Mouse (Mus musculus): ENCODE measurements around the gene Mapk13. TPM values are rescaled to one million over a fixed set of nuclear protein-coding genes. Genes with fewer than 3 reads are reported as not detected.

Mapk13 gene
- polyA plus RNA-seq, 1 experiment, result not detected

GRCm38 (mm10) chr17:28797031-28797430, 27.9 kb downstream of the Mapk13 start:
- TF ChIP-seq CTCF (IDR thresholded peaks at IDR 0.05; ENCODE audit: low read depth, low read length), result no peak
- no peak for TF ChIP-seq POLR2A (IDR thresholded peaks at IDR 0.05; ENCODE audit: borderline replicate concordance, low read depth, low read length)

GRCm38 (mm10) chr17:28799291-28800160, 30.4 kb downstream of the Mapk13 start:
- Histone ChIP-seq H3K27ac (ENCODE audit: insufficient read depth, low read depth, low read length) (no peak overlapping the region), H3K4me1 (ENCODE audit: control insufficient read depth, insufficient read depth, low read length) (peaks cover 9% of the 10 kb centered on the region; the same call in 1 of the 2 replicates), H3K4me3 (ENCODE audit: insufficient read depth, low read length) (no peak overlapping the region)
- no peak for TF ChIP-seq CTCF (IDR thresholded peaks at IDR 0.05; ENCODE audit: low read depth, low read length)
- no peak for TF ChIP-seq POLR2A (IDR thresholded peaks at IDR 0.05; ENCODE audit: borderline replicate concordance, low read depth, low read length)

More at GRCm38 (mm10) chr17:28797031-28797430, 27.9 kb downstream of the Mapk13 start:
- Histone ChIP-seq H3K4me3 (ENCODE audit: insufficient read depth, low read length) (no peak overlapping the region), H3K27ac (ENCODE audit: insufficient read depth, low read depth, low read length) (no peak overlapping the region), H3K4me1 (ENCODE audit: control insufficient read depth, insufficient read depth, low read length) (0 out of 2 replicates have a peak, but pooled peaks cover 6% of the 10 kb centered on the region)

GRCm38 (mm10) chr17:28800281-28800670, 31.2 kb downstream of the Mapk13 start:
- H3K27ac ChIP-seq (ENCODE audit: insufficient read depth, low read depth, low read length), result no peak overlapping the region
- no peak for TF ChIP-seq POLR2A (IDR thresholded peaks at IDR 0.05; ENCODE audit: borderline replicate concordance, low read depth, low read length)
- no peak for TF ChIP-seq CTCF (IDR thresholded peaks at IDR 0.05; ENCODE audit: low read depth, low read length)
- peaks cover 9% of the 10 kb centered on the region; the same call in 1 of the 2 replicates for H3K4me1 ChIP-seq (ENCODE audit: control insufficient read depth, insufficient read depth, low read length)
- peak overlapping the region; percentile 59 for H3K4me3 ChIP-seq (ENCODE audit: insufficient read depth, low read length)

GRCm38 (mm10) chr17:28800671-28801412, 31.7 kb downstream of the Mapk13 start, which contains the start of gene Brpf3:
Gene Brpf3, plus strand, starts transcription at chr17:28801090.
- peak within 1 kb of the TSS; percentile 36; the same call in 1 of the 2 replicates for H3K27ac ChIP-seq (ENCODE audit: insufficient read depth, low read depth, low read length)
- peak within 1 kb of the TSS; percentile 80 for H3K4me3 ChIP-seq (ENCODE audit: insufficient read depth, low read length)
- TF ChIP-seq POLR2A (IDR thresholded peaks at IDR 0.05; ENCODE audit: borderline replicate concordance, low read depth, low read length) (no peak), CTCF (IDR thresholded peaks at IDR 0.05; ENCODE audit: low read depth, low read length) (no peak)
- H3K4me1 ChIP-seq (ENCODE audit: control insufficient read depth, insufficient read depth, low read length), result peaks cover 9% of the 10 kb centered on the region; the same call in 1 of the 2 replicates

GRCm38 (mm10) chr17:28801474-28802005, 32.4 kb downstream of the Mapk13 start:
- TF ChIP-seq CTCF (IDR thresholded peaks at IDR 0.05; ENCODE audit: low read depth, low read length) (no peak), POLR2A (IDR thresholded peaks at IDR 0.05; ENCODE audit: borderline replicate concordance, low read depth, low read length) (0 out of 2 replicates have a peak, but pooled peaks have one; percentile 38)

GRCm38 (mm10) chr17:28802006-28802481, 32.9 kb downstream of the Mapk13 start:
- H3K4me1 ChIP-seq (ENCODE audit: control insufficient read depth, insufficient read depth, low read length), result peaks cover 9% of the 10 kb centered on the region; the same call in 1 of the 2 replicates
- no peak for TF ChIP-seq POLR2A (IDR thresholded peaks at IDR 0.05; ENCODE audit: borderline replicate concordance, low read depth, low read length)
- TF ChIP-seq CTCF (IDR thresholded peaks at IDR 0.05; ENCODE audit: low read depth, low read length), result no peak
- no peak overlapping the region for H3K27ac ChIP-seq (ENCODE audit: insufficient read depth, low read depth, low read length)

More at GRCm38 (mm10) chr17:28801474-28802005, 32.4 kb downstream of the Mapk13 start:
- Histone ChIP-seq H3K27ac (ENCODE audit: insufficient read depth, low read depth, low read length) (no peak overlapping the region), H3K4me1 (ENCODE audit: control insufficient read depth, insufficient read depth, low read length) (peaks cover 9% of the 10 kb centered on the region; the same call in 1 of the 2 replicates), H3K4me3 (ENCODE audit: insufficient read depth, low read length) (peak overlapping the region; percentile 80)

GRCm38 (mm10) chr17:28803316-28803715, 34.2 kb downstream of the Mapk13 start:
- Histone ChIP-seq H3K4me3 (ENCODE audit: insufficient read depth, low read length) (no peak overlapping the region), H3K27ac (ENCODE audit: insufficient read depth, low read depth, low read length) (no peak overlapping the region), H3K4me1 (ENCODE audit: control insufficient read depth, insufficient read depth, low read length) (peaks cover 9% of the 10 kb centered on the region; the same call in 1 of the 2 replicates)
- TF ChIP-seq CTCF (IDR thresholded peaks at IDR 0.05; ENCODE audit: low read depth, low read length) (no peak), POLR2A (IDR thresholded peaks at IDR 0.05; ENCODE audit: borderline replicate concordance, low read depth, low read length) (no peak)

More at GRCm38 (mm10) chr17:28802006-28802481, 32.9 kb downstream of the Mapk13 start:
- H3K4me3 ChIP-seq (ENCODE audit: insufficient read depth, low read length), result peak overlapping the region; percentile 80

GRCm38 (mm10) chr17:28804973-28805372, 35.9 kb downstream of the Mapk13 start:
- no peak for TF ChIP-seq POLR2A (IDR thresholded peaks at IDR 0.05; ENCODE audit: borderline replicate concordance, low read depth, low read length)
- TF ChIP-seq CTCF (IDR thresholded peaks at IDR 0.05; ENCODE audit: low read depth, low read length), result no peak
- no peak overlapping the region for H3K4me3 ChIP-seq (ENCODE audit: insufficient read depth, low read length)
- H3K27ac ChIP-seq (ENCODE audit: insufficient read depth, low read depth, low read length), result no peak overlapping the region
- peaks cover 13% of the 10 kb centered on the region for H3K4me1 ChIP-seq (ENCODE audit: control insufficient read depth, insufficient read depth, low read length)

GRCm38 (mm10) chr17:28806770-28807169, 37.7 kb downstream of the Mapk13 start:
- Histone ChIP-seq H3K4me1 (ENCODE audit: control insufficient read depth, insufficient read depth, low read length) (peaks cover 13% of the 10 kb centered on the region), H3K27ac (ENCODE audit: insufficient read depth, low read depth, low read length) (no peak overlapping the region), H3K4me3 (ENCODE audit: insufficient read depth, low read length) (no peak overlapping the region)
- TF ChIP-seq POLR2A (IDR thresholded peaks at IDR 0.05; ENCODE audit: borderline replicate concordance, low read depth, low read length) (no peak), CTCF (IDR thresholded peaks at IDR 0.05; ENCODE audit: low read depth, low read length) (no peak)
